Mouse (Mus musculus): ENCODE measurements at regions not wholly inside any gene's neighbourhood (a gene's known extent, or its start where the extent isn't known, plus 50 kb on each side); places are given as distances from the start of the nearest gene placed in this dataset.

GRCm38 (mm10) chr3:81760383-81760782 is 172.0 kb upstream of the Ctso start:
- TF ChIP-seq POLR2A (IDR thresholded peaks at IDR 0.05; ENCODE audit: borderline replicate concordance, extremely low read depth, low read depth, low read length) (no peak), CTCF (IDR thresholded peaks at IDR 0.05; ENCODE audit: insufficient read depth, low read length) (no peak)
